Mouse (Mus musculus) induced T-regulatory cell, adult 2 months (primary cell): Measurements from ENCODE around the gene Pex16.

Experiments used
- DNase-seq: peaks from one replicate; pipeline ENCODE4 v3.0.0-alpha.2; 2012; ENCODE audit warnings: low read depth

The Pex16 gene

GRCm38 (mm10) chr2:92423156-92423555 lies 48.7 kb downstream of the Pex16 start:
- no peak for DNase-seq

GRCm38 (mm10) chr2:92423702-92424461 lies 49.4 kb downstream of the Pex16 start:
- no peak for DNase-seq

GRCm38 (mm10) chr2:92424462-92425308 lies 50.2 kb downstream of the Pex16 start:
- DNase-seq: no peak

GRCm38 (mm10) chr2:92425366-92425765 lies 50.9 kb downstream of the Pex16 start:
- DNase-seq: no peak

GRCm38 (mm10) chr2:92426426-92426825 lies 52.0 kb downstream of the Pex16 start:
- DNase-seq: no peak

- no peak for DNase-seq
These were observed 53.4 kb downstream of the Pex16 start for GRCm38 (mm10) chr2:92427882-92428281.

- DNase-seq: no peak
These were observed 55.6 kb downstream of the Pex16 start for GRCm38 (mm10) chr2:92430089-92430488.
